Mouse (Mus musculus) neutrophil, adult 5-6 weeks (primary cell): ENCODE results near the gene Ablim1. TPM values are rescaled to one million over a fixed set of nuclear protein-coding genes. Genes with fewer than 3 reads are reported as not detected.

Experiments used
- ATAC-seq: fragments of 151-379, 151-347 bp; 2 replicates; pipeline ENCODE4 v1.8.0; 2017; ENCODE audit warnings: mild to moderate bottlenecking, moderate TSS enrichment; ENCODE audit not compliant: insufficient number of reproducible peaks, poor library complexity, low FRiP score, severe bottlenecking; ENCODE audit errors: extremely low read depth
- total RNA-seq: library from RNA; stranded (forward); fragments of 200-1000 nt; gene quantifications from 2 replicates; pipeline ENCODE4 v1.2.3, GENCODE M21; 2017

Ablim1 gene
- total RNA-seq, 1 experiment from 2014 or later: 255 TPM

GRCm38 (mm10) chr19:57313891-57314345, 801 bp downstream of the Ablim1 start:
- no peak for ATAC-seq

GRCm38 (mm10) chr19:57313226-57313625, 1.5 kb downstream of the Ablim1 start:
- ATAC-seq: no peak

GRCm38 (mm10) chr19:57309980-57310379, 4.7 kb downstream of the Ablim1 start:
- ATAC-seq: no peak

GRCm38 (mm10) chr19:57306601-57307000, 8.1 kb downstream of the Ablim1 start:
- ATAC-seq: no peak

- no peak for ATAC-seq
Observed at GRCm38 (mm10) chr19:57305972-57306371, 8.7 kb downstream of the Ablim1 start.

GRCm38 (mm10) chr19:57304666-57305065, 10.1 kb downstream of the Ablim1 start:
- no peak for ATAC-seq

GRCm38 (mm10) chr19:57301961-57302395, 12.7 kb downstream of the Ablim1 start:
- no peak for ATAC-seq

- no peak for ATAC-seq
Observed at GRCm38 (mm10) chr19:57298006-57298405, 16.7 kb downstream of the Ablim1 start.

GRCm38 (mm10) chr19:57297447-57297846, 17.3 kb downstream of the Ablim1 start:
- ATAC-seq: no peak

GRCm38 (mm10) chr19:57296539-57296938, 18.2 kb downstream of the Ablim1 start:
- ATAC-seq: no peak

GRCm38 (mm10) chr19:57295521-57295920, 19.2 kb downstream of the Ablim1 start:
- ATAC-seq: no peak

- ATAC-seq: no peak
Observed at GRCm38 (mm10) chr19:57294356-57294755, 20.4 kb downstream of the Ablim1 start.

- ATAC-seq: no peak
Observed at GRCm38 (mm10) chr19:57293737-57294136, 21.0 kb downstream of the Ablim1 start.

- no peak for ATAC-seq
Observed at GRCm38 (mm10) chr19:57283310-57283709, 31.4 kb downstream of the Ablim1 start.

GRCm38 (mm10) chr19:57282642-57283041, 32.1 kb downstream of the Ablim1 start:
- ATAC-seq: no peak

GRCm38 (mm10) chr19:57279666-57280065, 35.1 kb downstream of the Ablim1 start:
- ATAC-seq: no peak

GRCm38 (mm10) chr19:57278263-57278662, 36.5 kb downstream of the Ablim1 start:
- no peak for ATAC-seq

GRCm38 (mm10) chr19:57277010-57277409, 37.7 kb downstream of the Ablim1 start:
- no peak for ATAC-seq

- no peak for ATAC-seq
Observed at GRCm38 (mm10) chr19:57275166-57275953, 39.4 kb downstream of the Ablim1 start.

GRCm38 (mm10) chr19:57274717-57275116, 40.0 kb downstream of the Ablim1 start:
- ATAC-seq: no peak

GRCm38 (mm10) chr19:57274286-57274685, 40.4 kb downstream of the Ablim1 start:
- ATAC-seq: no peak
